Mouse (Mus musculus) WW6 (cell line): ENCODE data around the gene Tigd3.

Experiments
- DNase-seq: peaks from one replicate; pipeline ENCODE4 v3.0.0-alpha.2; 2013; ENCODE audit warnings: low read depth, low spot score

Tigd3 gene

GRCm38 (mm10) chr19:5877618-5878361 is 16.2 kb downstream of the Tigd3 start, which contains the start of gene Slc25a45:
Gene Slc25a45, plus strand, starts transcription at chr19:5877808.
- DNase-seq = peak; percentile 52

GRCm38 (mm10) chr19:5874969-5875480 is 18.9 kb downstream of the Tigd3 start, which contains the start of gene Frmd8:
Gene Frmd8, minus strand, starts transcription at chr19:5875274.
- DNase-seq = peak; percentile 86

- no peak for DNase-seq
Measured at GRCm38 (mm10) chr19:5874391-5874968, 19.5 kb downstream of the Tigd3 start.

GRCm38 (mm10) chr19:5872931-5873556 is 20.9 kb downstream of the Tigd3 start:
- DNase-seq = no peak

GRCm38 (mm10) chr19:5872528-5872927 is 21.4 kb downstream of the Tigd3 start:
- no peak for DNase-seq

GRCm38 (mm10) chr19:5871683-5872082 is 22.3 kb downstream of the Tigd3 start:
- no peak for DNase-seq

- DNase-seq = no peak
Measured at GRCm38 (mm10) chr19:5871273-5871672, 22.7 kb downstream of the Tigd3 start.

GRCm38 (mm10) chr19:5868096-5868495 is 25.9 kb downstream of the Tigd3 start:
- no peak for DNase-seq

GRCm38 (mm10) chr19:5864710-5865398 is 29.1 kb downstream of the Tigd3 start:
- no peak for DNase-seq

GRCm38 (mm10) chr19:5863776-5864175 is 30.2 kb downstream of the Tigd3 start:
- DNase-seq = no peak

- DNase-seq = no peak
Measured at GRCm38 (mm10) chr19:5862335-5863085, 31.4 kb downstream of the Tigd3 start.

- DNase-seq = no peak
Measured at GRCm38 (mm10) chr19:5856604-5857003, 37.3 kb downstream of the Tigd3 start.

- no peak for DNase-seq
Measured at GRCm38 (mm10) chr19:5852035-5852722, 41.8 kb downstream of the Tigd3 start.

GRCm38 (mm10) chr19:5851481-5851971 is 42.4 kb downstream of the Tigd3 start:
- no peak for DNase-seq

- no peak for DNase-seq
Measured at GRCm38 (mm10) chr19:5850860-5851259, 43.1 kb downstream of the Tigd3 start.

- no peak for DNase-seq
Measured at GRCm38 (mm10) chr19:5849843-5850527, 44.0 kb downstream of the Tigd3 start.

GRCm38 (mm10) chr19:5848826-5849672 is 44.9 kb downstream of the Tigd3 start:
- DNase-seq = no peak

- DNase-seq = no peak
Measured at GRCm38 (mm10) chr19:5848032-5848825, 45.7 kb downstream of the Tigd3 start.
